Mouse (Mus musculus) kidney, postnatal 36 days (tissue): ENCODE results near the gene Cnmd.

Experiments used
- DNase-seq, 2 experiments: peaks; one replicate each; pipeline ENCODE4 v3.0.0; 2021 to 2022; ENCODE audit warnings: mixed read lengths in 2 of 2

Cnmd gene

DNA sequence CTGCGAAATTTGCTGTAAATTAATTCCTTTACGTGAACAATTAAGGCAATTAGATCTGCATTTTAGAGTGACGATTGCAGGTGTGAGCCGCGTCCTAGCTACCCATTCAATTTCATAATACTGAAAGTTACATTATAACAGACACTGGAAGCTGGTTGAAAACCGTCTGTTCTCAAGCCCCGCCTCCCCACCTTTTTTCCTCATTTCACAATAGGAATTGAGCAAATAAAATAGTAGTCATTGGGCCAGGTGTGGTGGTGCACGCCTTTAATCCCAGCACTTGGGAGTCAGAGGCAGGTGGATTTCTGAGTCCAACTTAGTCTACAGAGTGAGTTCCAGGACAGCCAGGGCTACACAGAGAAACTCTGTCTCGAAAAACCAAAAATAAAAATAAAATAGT lies 19.9 kb downstream of the Cnmd start:
- DNase-seq, result no peak

DNA sequence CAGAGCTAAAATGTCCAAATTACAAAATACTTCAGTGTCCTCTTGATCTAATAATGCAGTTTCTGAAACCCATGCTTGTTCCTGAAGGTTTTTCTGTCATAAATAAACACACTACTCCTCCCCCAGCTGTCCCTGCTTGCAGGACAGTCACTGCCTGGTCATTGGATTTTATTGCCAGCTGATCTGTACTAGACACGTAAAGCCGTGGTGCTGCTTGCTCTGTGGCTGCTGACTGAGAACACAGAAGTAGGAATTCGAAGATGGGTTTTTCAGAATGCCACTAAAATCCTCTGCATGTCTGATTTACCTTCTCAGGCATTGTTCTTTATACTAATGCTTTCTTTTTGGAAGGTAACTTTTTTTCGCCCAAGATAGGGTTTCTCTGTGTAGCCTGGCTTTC lies 25.2 kb downstream of the Cnmd start:
- peak in 1 of 2 experiments; percentile 26 for DNase-seq

DNA sequence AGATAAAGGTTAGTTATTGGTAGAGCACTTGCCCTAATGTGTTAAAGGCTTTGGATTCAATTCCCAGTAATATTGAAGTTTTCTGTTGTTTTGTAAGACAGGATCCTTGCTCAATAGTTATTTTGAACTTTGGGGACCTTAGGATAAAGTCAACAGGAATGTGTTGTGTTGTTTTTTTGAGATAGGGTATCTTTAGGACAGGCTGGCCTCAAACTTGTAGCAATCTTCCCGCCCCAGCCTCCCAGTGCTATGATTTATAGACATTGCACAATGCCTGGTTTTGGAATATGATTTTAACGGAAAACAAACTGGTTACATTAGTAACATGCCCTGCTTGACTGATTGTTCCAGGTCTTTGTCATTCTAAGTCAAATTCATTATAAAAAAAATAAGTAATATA lies 28.8 kb downstream of the Cnmd start:
- peak in 1 of 2 experiments; percentile 37 for DNase-seq

DNA sequence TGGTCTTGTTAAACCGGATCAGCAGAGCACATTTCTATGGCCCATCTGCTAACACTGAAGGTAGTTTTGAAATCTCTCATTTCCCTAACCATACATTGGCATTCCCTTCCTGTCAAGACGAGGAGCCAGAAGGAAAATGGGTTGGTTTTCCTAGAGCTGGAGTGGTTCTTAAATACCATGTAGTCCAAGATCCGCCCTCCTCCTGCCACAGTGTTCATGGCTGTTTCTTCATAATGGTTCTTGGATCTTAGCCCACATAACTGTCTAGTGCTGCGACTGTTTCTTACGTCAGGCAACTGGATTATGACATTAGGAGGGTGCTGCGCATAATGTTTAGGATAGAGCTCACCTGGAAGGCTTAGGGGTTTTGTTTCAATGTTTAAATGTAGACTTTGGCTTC lies 29.6 kb downstream of the Cnmd start:
- DNase-seq, result no peak

DNA sequence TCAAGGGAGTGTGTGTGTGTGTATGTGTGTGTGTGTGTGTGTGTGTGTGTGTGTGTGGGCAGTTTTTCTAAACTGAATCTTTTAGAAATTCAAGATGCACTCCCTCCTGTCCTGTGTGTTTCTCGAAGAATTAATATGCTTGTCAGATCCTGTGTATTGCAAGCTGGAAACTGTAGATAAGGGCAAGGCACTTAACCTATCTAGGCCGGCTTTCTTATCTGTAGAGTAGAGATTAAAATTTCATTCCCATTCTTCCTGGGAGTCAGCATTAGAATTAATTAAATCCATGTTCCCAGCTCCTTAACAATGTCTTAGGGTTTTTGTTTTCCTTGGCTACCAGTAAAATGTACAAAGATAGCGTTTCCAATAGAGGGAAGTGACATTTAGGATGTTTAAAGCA lies 40.8 kb downstream of the Cnmd start:
- no peak for DNase-seq

DNA sequence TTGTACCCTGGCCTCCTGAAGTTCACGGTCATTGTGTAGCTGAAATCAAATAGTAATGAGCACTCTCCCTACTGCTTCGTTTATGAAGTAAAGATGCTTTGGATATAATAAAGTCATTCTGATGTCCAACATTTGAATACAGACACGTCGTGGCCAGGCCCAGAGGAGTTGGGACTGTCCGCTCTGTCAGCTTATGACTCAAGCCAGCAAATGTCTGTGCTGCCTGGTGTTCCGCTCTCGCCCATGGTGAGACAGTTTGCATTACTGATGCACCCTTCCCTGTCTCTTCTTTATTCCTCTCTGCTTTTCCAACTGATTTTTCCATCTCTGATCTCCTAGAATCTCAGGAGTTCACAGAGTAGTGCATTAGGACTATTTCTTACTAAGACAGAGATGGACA lies 42.2 kb downstream of the Cnmd start:
- no peak for DNase-seq

DNA sequence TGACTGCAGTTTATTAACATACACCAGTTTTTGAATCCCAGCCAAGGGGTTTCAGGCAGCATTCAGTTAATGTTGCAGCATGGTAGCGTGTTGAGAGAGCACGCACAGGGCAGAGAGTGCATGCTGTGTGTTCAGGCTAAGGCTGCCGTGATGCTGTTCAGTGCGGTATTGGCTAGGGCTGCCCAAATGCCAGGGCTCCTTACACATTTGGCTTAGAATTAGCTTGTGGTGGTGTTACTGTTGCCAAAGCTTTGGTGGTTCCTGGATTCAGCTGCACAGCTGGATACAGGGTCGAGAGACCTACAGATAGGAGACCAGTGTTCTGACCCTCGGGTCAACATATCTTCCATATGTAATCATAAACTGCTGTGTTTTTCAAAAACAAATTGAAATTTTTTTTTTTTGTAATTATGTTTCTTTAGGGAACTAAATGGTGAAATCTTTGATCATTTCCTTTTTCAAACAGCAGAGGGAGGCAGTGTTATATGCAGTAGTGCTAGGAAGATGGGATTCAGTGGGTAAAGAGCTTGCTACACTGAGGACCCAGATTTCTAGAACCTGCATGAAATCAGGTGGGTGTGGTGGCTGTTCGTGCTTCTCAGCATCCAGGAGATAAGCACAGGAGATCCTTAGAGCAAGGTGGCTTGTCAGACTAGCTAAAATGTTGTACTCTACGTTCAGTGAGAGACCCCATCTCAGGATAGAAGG lies 44.7 kb downstream of the Cnmd start:
- DNase-seq, result no peak

DNA sequence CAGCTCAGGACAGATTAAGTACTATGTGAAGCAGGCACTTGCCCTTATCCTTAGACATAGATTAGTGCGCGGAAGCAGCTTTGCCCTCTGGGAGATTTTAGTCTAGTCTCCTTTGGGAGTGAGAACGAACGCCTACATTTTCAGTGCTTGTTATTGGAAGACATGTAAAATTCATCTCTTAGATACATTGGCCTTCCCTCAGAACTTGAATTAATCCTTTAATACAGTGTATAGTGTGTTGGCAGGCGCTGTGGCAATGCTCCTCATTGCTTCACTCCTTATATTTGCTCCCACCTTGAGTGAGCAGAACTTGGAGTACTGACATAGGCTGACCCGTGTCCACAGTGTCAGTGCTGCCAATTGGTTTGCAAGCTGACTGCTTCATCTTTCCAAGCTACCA lies 53.7 kb downstream of the Cnmd start:
- no peak for DNase-seq

DNA sequence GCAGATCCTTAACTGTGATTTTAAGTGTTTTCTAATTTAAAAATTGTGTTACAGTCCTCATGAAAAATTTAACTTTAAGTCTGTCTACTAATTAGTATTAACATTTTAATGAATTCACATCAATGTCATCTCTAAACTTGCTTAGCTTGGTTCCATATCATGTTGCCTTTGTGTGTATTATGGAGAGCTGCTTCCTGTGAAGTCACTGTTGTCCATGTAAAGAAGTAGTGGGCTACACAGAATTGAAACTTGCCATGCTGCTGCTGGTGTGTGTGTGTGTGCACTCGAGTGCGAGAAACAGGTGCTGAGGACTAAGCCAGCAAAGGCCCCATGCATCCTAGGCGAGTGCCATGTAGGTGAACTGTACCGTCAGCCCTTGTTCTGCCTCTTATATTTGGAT lies 54.6 kb downstream of the Cnmd start:
- DNase-seq, result no peak

DNA sequence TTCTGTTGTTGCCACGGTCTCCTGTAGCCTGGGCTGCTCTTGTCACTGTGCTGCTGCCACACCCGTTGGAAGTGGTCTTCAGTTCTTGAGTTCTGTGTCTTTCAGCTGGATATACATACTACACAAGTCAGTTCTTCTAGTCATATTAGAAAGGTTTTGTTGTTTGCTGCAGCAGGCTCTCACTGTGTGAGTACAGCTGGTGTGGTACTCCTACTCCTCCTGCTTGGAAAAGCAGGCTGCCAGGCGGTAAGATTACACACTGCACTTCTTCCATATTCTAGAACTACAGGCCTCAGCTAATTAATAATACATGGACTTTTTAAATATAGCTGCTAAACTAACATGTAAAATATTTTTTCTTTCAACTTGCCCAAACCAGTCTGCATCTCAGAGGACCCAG lies 55.1 kb downstream of the Cnmd start:
- no peak for DNase-seq

DNA sequence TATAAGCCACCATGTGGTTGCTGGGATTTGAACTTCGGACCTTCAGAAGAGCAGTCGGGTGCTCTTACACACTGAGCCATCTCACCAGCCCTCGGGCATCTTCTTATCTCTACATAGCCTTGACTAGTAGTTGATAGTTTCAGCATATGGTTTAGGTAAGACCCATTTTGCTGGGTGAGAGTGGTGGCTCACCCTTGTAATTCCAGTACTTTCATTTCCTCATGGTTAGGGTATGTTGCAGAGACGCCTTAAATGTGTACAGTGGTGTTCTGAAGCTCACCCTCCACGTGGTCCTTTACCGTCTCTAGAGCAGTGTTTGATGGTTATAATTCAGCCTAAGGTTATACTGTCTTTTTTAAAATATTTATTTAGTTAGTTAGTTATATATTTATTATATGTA lies 55.6 kb downstream of the Cnmd start:
- DNase-seq, result no peak

DNA sequence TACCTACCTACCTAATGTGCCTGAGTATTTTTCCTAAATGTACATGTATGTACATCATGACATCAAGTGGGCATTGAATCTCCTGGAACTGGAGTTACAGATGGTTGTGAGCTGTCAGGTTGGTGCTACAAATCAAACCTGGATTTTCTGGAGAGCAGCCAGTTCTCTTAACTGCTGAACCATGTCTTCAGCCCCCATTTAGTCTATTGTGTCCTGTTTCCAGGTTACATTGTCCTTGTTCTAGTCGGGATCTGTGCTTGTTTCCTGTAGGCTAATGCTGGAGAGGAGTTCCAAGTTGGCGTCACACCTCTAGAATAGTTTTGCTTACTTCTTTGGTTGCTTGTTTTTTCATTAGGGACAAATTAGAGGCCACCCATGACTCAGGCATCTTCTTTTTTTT lies 56.1 kb downstream of the Cnmd start:
- DNase-seq, result peak; percentile 23 to 30

DNA sequence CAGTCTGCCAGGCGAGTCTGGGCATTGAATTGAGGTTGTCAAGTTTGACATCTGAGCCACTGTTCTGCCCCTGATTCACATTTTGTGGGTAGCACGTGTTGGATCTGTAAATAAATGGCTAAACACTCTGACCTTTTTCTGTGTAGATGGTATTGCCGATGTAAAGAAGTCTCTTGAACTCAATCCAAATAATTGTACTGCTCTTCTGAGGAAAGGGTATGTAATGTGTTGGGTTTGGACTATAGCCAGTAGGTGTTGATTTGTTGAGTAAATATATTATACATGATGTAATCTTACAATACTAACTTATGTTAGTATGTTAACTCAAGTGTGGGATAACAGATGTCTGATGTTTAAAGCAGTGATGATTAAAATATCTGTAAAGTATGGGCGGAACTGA lies 65.4 kb downstream of the Cnmd start:
- no peak for DNase-seq

DNA sequence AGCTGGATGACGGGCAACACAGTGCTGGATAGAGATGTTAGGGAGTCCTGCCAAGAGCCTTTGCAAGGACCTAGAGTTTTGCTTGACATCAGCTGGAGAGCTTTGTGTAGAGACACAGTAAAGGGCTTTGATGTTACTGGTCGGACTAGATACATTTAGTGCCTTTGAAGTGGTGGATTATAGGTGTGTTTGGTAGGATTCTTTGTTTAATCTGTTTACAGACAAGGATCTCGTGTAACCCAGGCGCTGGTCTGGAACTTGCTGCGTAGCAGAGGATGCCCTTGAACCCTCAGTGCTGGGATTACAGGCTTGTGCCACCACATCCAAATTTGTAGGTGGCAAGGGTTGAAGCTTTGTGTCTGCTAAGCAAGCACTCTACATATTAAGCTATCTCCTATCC lies 67.9 kb downstream of the Cnmd start:
- DNase-seq, result no peak

DNA sequence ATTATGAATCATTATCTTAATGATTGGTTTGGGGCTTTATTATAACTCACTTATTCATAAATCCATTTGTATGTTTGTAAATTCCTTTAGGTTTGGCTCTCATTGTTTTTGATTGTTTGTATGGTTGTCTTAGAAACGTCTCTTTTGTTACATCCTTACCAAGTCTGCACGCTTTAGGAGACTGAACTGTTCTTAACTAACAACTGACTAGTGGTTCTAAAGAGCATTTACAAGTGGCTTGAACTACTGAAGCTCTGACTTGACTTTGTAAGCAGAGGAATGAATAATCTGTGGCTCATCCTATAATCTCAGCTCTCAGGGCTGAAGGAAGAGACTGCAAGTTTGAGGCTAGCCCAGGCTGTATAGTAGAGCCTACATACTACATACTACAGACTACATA lies 70.4 kb downstream of the Cnmd start:
- no peak for DNase-seq

DNA sequence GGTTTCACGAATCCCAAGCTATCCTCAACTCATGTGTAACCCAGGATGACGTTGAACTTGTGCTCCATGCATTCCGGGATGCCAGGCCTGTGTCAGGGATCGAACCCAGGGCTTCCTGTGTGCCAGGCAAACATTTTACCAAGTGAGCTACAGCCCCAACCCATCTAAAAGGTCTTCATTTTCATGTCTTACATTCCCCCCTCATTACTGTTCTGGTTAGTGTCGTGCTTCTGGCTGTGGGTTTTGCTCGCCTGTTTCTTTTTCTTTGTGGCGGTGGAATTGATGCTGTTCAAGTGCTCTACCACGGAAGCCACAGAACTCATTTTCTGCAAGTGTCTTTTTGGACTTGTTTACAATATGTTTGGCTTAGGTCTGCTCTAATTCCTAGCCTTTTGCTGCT lies 71.1 kb downstream of the Cnmd start:
- no peak for DNase-seq

DNA sequence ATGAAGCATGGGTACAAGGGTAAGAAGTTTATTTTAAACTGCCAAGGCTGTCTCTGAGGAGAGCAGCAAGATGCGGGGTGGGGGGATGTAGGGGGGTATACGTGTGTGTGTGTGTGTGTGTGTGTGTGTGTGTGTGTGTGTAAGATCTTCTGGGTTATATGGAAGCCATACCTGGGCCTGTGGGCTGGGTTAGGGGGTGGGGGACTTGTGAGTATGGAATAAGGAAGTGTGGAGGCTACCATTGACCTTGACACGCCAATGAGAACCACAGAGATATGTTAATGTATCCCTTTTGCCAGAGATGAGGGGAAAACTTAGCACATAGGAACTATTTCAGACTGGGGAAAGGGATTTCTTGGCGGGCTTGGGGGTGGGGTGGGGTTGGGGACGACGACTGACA lies 72.6 kb downstream of the Cnmd start:
- no peak for DNase-seq

DNA sequence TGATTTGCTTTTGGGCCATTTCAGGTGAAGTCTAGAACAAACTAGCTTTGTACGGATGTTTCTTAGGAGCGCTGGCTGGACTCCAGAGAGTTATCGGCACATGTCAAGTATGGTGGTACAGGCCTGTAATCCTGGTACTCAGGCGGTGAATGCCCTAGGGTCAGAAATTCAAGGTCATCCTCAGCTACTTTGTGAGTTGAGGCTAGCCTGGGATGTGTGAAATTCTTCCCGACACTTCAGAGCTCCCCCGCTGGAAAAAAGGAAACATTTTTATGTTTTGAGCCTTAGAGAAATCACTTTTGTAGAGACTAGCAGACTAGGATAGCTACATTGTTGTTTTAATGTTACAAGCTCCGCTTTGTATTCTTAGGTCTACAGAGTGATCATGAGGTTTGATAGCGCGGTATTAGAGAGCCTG lies 73.4 kb downstream of the Cnmd start:
- peak; percentile 4 to 12 for DNase-seq

DNA sequence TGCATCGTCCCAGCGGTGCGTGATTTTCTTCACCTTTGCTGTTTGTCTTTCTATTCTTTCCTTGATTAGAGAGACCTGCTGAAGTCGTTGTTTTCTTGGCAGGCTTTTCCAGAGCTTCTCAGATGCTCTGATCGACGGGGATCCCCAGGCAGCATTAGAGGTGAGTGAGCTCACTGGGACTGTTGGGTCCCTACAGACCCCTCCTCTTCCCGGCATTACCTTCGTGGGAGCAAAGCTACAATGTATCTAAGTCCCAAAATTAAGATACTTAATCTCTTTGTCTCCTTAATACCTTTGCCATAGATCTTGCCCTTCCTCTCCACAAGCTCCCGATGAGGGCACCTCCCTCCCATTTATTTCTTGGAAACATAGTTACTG lies 74.1 kb downstream of the Cnmd start:
- no peak for DNase-seq
